ENCODE assay signal across 22 mouse cellular contexts in the genomic region with DNA sequence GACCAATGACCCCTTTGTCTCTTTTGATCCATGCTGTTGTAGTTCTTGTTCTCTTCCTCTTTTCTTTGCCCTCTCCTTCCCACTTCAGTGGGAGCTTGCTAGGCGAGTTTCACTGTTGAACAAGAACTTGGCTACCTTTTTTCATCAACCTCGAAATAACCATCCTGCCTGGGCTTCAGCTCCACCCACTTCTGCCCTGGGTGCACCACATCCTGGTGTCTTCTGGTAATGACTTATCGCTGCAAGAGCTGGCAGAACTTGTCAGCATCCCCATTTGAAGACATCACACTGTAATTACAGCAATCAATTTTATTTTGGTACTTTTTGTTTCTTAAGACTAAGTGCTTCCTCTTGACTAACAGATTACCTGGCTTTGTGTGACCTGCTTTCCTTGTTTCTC. TPM values are rescaled to one million over a fixed set of nuclear protein-coding genes. Genes with fewer than 3 reads are reported as not detected.
DNase-seq lines count a peak whose midpoint lies in the region; ATAC-seq lines count a peak whose summit lies in the region.
"Had no signal": no experiment of that assay in that cellular context is flagged by ENCODE, and none has a peak within 500 bp of the region (broad histone marks: within the 10 kb centered on the region; RNA-seq: fewer than 3 reads in every experiment).

No protein-coding gene starts in this region.

- ATAC-seq in granulocyte monocyte progenitor cell, adult 5-6 weeks (replicated peaks; ENCODE audit: poor library complexity, severe bottlenecking), result peak; percentile 49; the same call in 1 of the 2 replicates
- ATAC-seq: forebrain, embryonic 14.5 days; intestine, embryonic 15.5 days had no signal

- DNase-seq in 416B (ENCODE audit: low read depth), result peak; percentile 55
- peak; percentile 79 for DNase-seq in CD4-positive helper T cell, adult 2 months (ENCODE audit: low read depth, low spot score)
- DNase-seq in natural killer cell, adult 2 months (ENCODE audit: low spot score in 2 of 2), result peak; percentile 37 to 57
- DNase-seq in layer of hippocampus, adult 18-20 months (ENCODE audit: low spot score in 2 of 2), result no peak
- DNase-seq in frontal cortex, postnatal 36 days (ENCODE audit: low spot score in 2 of 2), result no peak
- no peak for DNase-seq in liver
- DNase-seq: adrenal gland, adult 2 months; cerebellum, adult 11-12 months; cerebellum, postnatal 36 days; gastrocnemius, postnatal 14 days; heart, adult 2 months; heart, postnatal 14 days; kidney, adult 8-10 months; kidney, postnatal 25 days; liver, embryonic 13.5 days; lung, adult 2 months; lung, postnatal 14 days; midbrain, embryonic 14.5 days had no signal

RNA-seq across cellular contexts. Expression of a gene that starts 24.4 kb away (rescaled TPM):
- total RNA-seq in granulocyte monocyte progenitor cell, adult 5-6 weeks (2014; fragmentation: Nextera tagmentation), result 22.2 and 30.4 TPM in 2 replicates
- 12.7 and 14.9 TPM in 2 replicates for total RNA-seq in granulocyte monocyte progenitor cell, adult 5-6 weeks (2017)
- 10 to 100 TPM; 19.5 to 19.7 TPM for total RNA-seq in layer of hippocampus, adult 18-20 months (2021)

RNA-seq across cellular contexts. Expression of a gene that starts 43.5 kb away (rescaled TPM):
- total RNA-seq in granulocyte monocyte progenitor cell, adult 5-6 weeks (2014; fragmentation: Nextera tagmentation), result not detected in 2 replicates
- not detected in 2 replicates for total RNA-seq in granulocyte monocyte progenitor cell, adult 5-6 weeks (2017)
- 1 to 10 TPM; 2.9 to 3.4 TPM for total RNA-seq in layer of hippocampus, adult 18-20 months (2021)
- total RNA-seq: gastrocnemius, postnatal 14 days; heart, adult 2 months; megakaryocyte progenitor cell, adult 5-6 weeks had no signal

Comparison
In these comparisons a context has a peak if more than half of its experiments do, and no peak if none do; other contexts are left out.
1. DNase-seq: peak in 416B (single experiment), CD4-positive helper T cell, adult 2 months (single experiment) and natural killer cell, adult 2 months (2 of 2); none in layer of hippocampus, adult 18-20 months (0 of 2), frontal cortex, postnatal 36 days (0 of 2) and liver (single experiment).